Mouse (Mus musculus) forebrain, embryonic 14.5 days (tissue): ENCODE measurements around the gene Pdzd9. TPM values are rescaled to one million over a fixed set of nuclear protein-coding genes. Genes with fewer than 3 reads are reported as not detected.

ENCODE experiments used
- ATAC-seq: fragments of 200-750 bp; cut with Nextera tagmentation; 2 replicates; pipeline ENCODE4 v1.8.0; 2017; ENCODE audit warnings: mild to moderate bottlenecking, moderate library complexity
- DNase-seq: peaks from one replicate; pipeline ENCODE4 v3.0.0-alpha.2; 2015; ENCODE audit warnings: low spot score
- H3K27ac ChIP-seq: fragments of 300-500 bp; sonication (generic); 2 replicates; pipeline ENCODE4 v1.5.1; 2014; ENCODE audit warnings: low read depth, mild to moderate bottlenecking, control low read depth, low read length, moderate library complexity
- H3K27me3 ChIP-seq: fragments of 300-500 bp; sonication (generic); replicated peaks from 2 replicates; pipeline ENCODE4 v1.6.1; 2014; ENCODE audit warnings: low read length, control low read depth, mixed read lengths; ENCODE audit not compliant: control insufficient read depth, insufficient read depth
- H3K36me3 ChIP-seq: fragments of 300-500 bp; sonication (generic); 2 replicates; pipeline ENCODE4 v1.6.1; 2014; ENCODE audit warnings: low read length, control low read depth; ENCODE audit not compliant: control insufficient read depth, insufficient read depth
- H3K4me1 ChIP-seq: fragments of 300-500 bp; sonication (generic); 2 replicates; pipeline ENCODE4 v1.6.1; 2014; ENCODE audit warnings: antibody characterized with exemption, low read length, control low read depth; ENCODE audit not compliant: control insufficient read depth, insufficient read depth
- H3K4me2 ChIP-seq: fragments of 300-500 bp; sonication (generic); 2 replicates; pipeline ENCODE4 v1.6.1; 2014; ENCODE audit warnings: mild to moderate bottlenecking, control low read depth, low read length
- H3K4me3 ChIP-seq: fragments of 300-500 bp; sonication (generic); 2 replicates; pipeline ENCODE4 v1.5.1; 2014; ENCODE audit warnings: low read depth, low read length, control low read depth
- H3K9ac ChIP-seq: fragments of 300-500 bp; sonication (generic); 2 replicates; pipeline ENCODE4 v1.6.1; 2014; ENCODE audit warnings: mild to moderate bottlenecking, low read length, control low read depth, moderate library complexity
- H3K9me3 ChIP-seq: fragments of 300-500 bp; sonication (generic); replicated peaks from 2 replicates; pipeline ENCODE4 v1.6.1; 2016; ENCODE audit warnings: low read length, control low read depth, mixed read lengths; ENCODE audit not compliant: control insufficient read depth
- WGBS: fragments of 180-500 bp; shearing (Covaris S2); extraction: QIAGEN DNeasy Blood & Tissue Kit; methylation state at CpG from one replicate; pipeline ENCODE4 v1.1.7; 2014; 5-methylcytosine and 5-hydroxymethylcytosine counted together
- polyA plus RNA-seq: library from polyadenylated mRNA; unstranded; fragments of >200 nt; fragmentation: Nextera tagmentation; extraction: Ambion mirVana; gene quantifications from 2 replicates; pipeline ENCODE4 v1.2.1, GENCODE M21; 2014

Pdzd9 gene
- polyA plus RNA-seq, 1 experiment from 2014 or later, result 0.08 TPM

GRCm38 (mm10) chr7:120695196-120695595 lies 25.1 kb upstream of the Pdzd9 start:
- Histone ChIP-seq H3K9ac (no peak overlapping the region), H3K27me3 (no peaks in the 10 kb centered on the region), H3K9me3 (no peaks in the 10 kb centered on the region), H3K27ac (no peak overlapping the region), H3K4me3 (no peak overlapping the region), H3K4me1 (no peaks in the 10 kb centered on the region), H3K36me3 (peaks cover 12% of the 10 kb centered on the region; the same call in 1 of the 2 replicates), H3K4me2 (no peak overlapping the region)
- DNase-seq (no peak), ATAC-seq (no peak)
- WGBS, result 36% methylated on average over 6 of the region's 6 CpGs

- H3K4me1 ChIP-seq, result no peaks in the 10 kb centered on the region
- DNase-seq (no peak), ATAC-seq (no peak)
- no peak overlapping the region for H3K27ac ChIP-seq
- no peaks in the 10 kb centered on the region for H3K27me3 ChIP-seq
- no peak overlapping the region for H3K4me2 ChIP-seq
- H3K36me3 ChIP-seq, result peaks cover 12% of the 10 kb centered on the region; the same call in 1 of the 2 replicates
- WGBS, result 89% methylated on average over 5 of the region's 5 CpGs
- H3K9me3 ChIP-seq, result no peaks in the 10 kb centered on the region
- no peak overlapping the region for H3K4me3 ChIP-seq
- no peak overlapping the region for H3K9ac ChIP-seq
These were observed 23.8 kb upstream of the Pdzd9 start for GRCm38 (mm10) chr7:120693831-120694375.

GRCm38 (mm10) chr7:120690634-120691033 lies 20.5 kb upstream of the Pdzd9 start:
- peaks cover 12% of the 10 kb centered on the region; the same call in 1 of the 2 replicates for H3K36me3 ChIP-seq
- no peak for ATAC-seq
- no peak overlapping the region for H3K9ac ChIP-seq
- H3K4me1 ChIP-seq, result no peaks in the 10 kb centered on the region
- H3K9me3 ChIP-seq, result no peaks in the 10 kb centered on the region
- DNase-seq, result no peak
- 78% methylated on average over 4 of the region's 4 CpGs for WGBS
- no peak overlapping the region for H3K4me2 ChIP-seq
- no peak overlapping the region for H3K27ac ChIP-seq
- no peaks in the 10 kb centered on the region for H3K27me3 ChIP-seq
- no peak overlapping the region for H3K4me3 ChIP-seq

GRCm38 (mm10) chr7:120685227-120685626 lies 15.1 kb upstream of the Pdzd9 start:
- Histone ChIP-seq H3K4me2 (no peak overlapping the region), H3K36me3 (no peaks in the 10 kb centered on the region), H3K27ac (no peak overlapping the region), H3K4me3 (no peak overlapping the region), H3K27me3 (no peaks in the 10 kb centered on the region), H3K9ac (no peak overlapping the region), H3K9me3 (no peaks in the 10 kb centered on the region), H3K4me1 (peaks cover 4% of the 10 kb centered on the region; the same call in 1 of the 2 replicates)
- ATAC-seq (no peak), DNase-seq (no peak)
- WGBS, result 74% methylated on average over 6 of the region's 6 CpGs

- Histone ChIP-seq H3K4me1 (peaks cover 4% of the 10 kb centered on the region; the same call in 1 of the 2 replicates), H3K27me3 (no peaks in the 10 kb centered on the region), H3K36me3 (no peaks in the 10 kb centered on the region), H3K9me3 (no peaks in the 10 kb centered on the region), H3K4me2 (no peak overlapping the region), H3K4me3 (no peak overlapping the region), H3K9ac (no peak overlapping the region), H3K27ac (no peak overlapping the region)
- WGBS, result 73% methylated on average over 2 of the region's 2 CpGs
- DNase-seq (no peak), ATAC-seq (peak; percentile 23; the same call in 1 of the 2 replicates)
These were observed 14.6 kb upstream of the Pdzd9 start for GRCm38 (mm10) chr7:120684731-120685161.

GRCm38 (mm10) chr7:120682002-120682401 lies 11.9 kb upstream of the Pdzd9 start:
- 63% methylated on average over 4 of the region's 4 CpGs for WGBS
- Histone ChIP-seq H3K27me3 (no peaks in the 10 kb centered on the region), H3K4me3 (no peak overlapping the region), H3K9ac (no peak overlapping the region), H3K36me3 (no peaks in the 10 kb centered on the region), H3K4me2 (no peak overlapping the region), H3K9me3 (no peaks in the 10 kb centered on the region), H3K4me1 (peaks cover 19% of the 10 kb centered on the region), H3K27ac (no peak overlapping the region)
- DNase-seq (no peak), ATAC-seq (no peak)

- peaks cover 24% of the 10 kb centered on the region for H3K4me1 ChIP-seq
- peak overlapping the region; percentile 87 for H3K9ac ChIP-seq
- no peaks in the 10 kb centered on the region for H3K9me3 ChIP-seq
- DNase-seq (no peak), ATAC-seq (no peak)
- peak overlapping the region; percentile 80 for H3K4me2 ChIP-seq
- H3K36me3 ChIP-seq, result no peaks in the 10 kb centered on the region
- H3K4me3 ChIP-seq, result peak overlapping the region; percentile 89
- WGBS, result 55% methylated on average over 8 of the region's 8 CpGs
- no peak overlapping the region for H3K27ac ChIP-seq
- H3K27me3 ChIP-seq, result no peaks in the 10 kb centered on the region
These were observed 8.9 kb upstream of the Pdzd9 start for GRCm38 (mm10) chr7:120679023-120679422.

- Histone ChIP-seq H3K4me2 (peak overlapping the region; percentile 80), H3K36me3 (no peaks in the 10 kb centered on the region), H3K4me1 (peaks cover 24% of the 10 kb centered on the region), H3K9me3 (no peaks in the 10 kb centered on the region), H3K27me3 (no peaks in the 10 kb centered on the region), H3K4me3 (peak overlapping the region; percentile 89), H3K27ac (peak overlapping the region; percentile 35; the same call in 1 of the 2 replicates), H3K9ac (peak overlapping the region; percentile 87)
- peak; percentile 46 for DNase-seq
- ATAC-seq, result peak; percentile 72
- 2% methylated on average over 42 of the region's 42 CpGs for WGBS
These were observed 7.8 kb upstream of the Pdzd9 start for GRCm38 (mm10) chr7:120677764-120678531.
